Mouse (Mus musculus) myocyte (in vitro differentiated cells): ENCODE data around the gene Blvrb. TPM values are rescaled to one million over a fixed set of nuclear protein-coding genes. Genes with fewer than 3 reads are reported as not detected.
A peak's percentile ranks its signal among the peaks of the same experiment; 100 is the strongest.

Experiments used
- H3K27me3 ChIP-seq: one replicate; pipeline ENCODE4 v1.6.1; 2011; ENCODE audit not compliant: control insufficient read depth, insufficient read depth, insufficient read length
- H3K36me3 ChIP-seq: one replicate; pipeline ENCODE4 v1.6.1; 2011; ENCODE audit not compliant: control insufficient read depth, insufficient read depth
- H3K4me2 ChIP-seq: one replicate; pipeline ENCODE4 v1.6.1; 2011; ENCODE audit warnings: low read depth, control low read depth
- H3K4me3 ChIP-seq: one replicate; pipeline ENCODE4 v1.5.1; 2011; ENCODE audit warnings: mild to moderate bottlenecking, control low read depth, moderate library complexity
- H3K79me2 ChIP-seq: one replicate; pipeline ENCODE4 v1.6.1; 2011; ENCODE audit not compliant: control insufficient read depth, insufficient read depth
- H3ac ChIP-seq: one replicate; pipeline ENCODE4 v1.6.1; 2011; ENCODE audit not compliant: control insufficient read depth, insufficient read length
- CEBPB ChIP-seq: IDR thresholded peaks from 2 replicates; pipeline ENCODE4 v1.6.1; 2011; ENCODE audit warnings: mild to moderate bottlenecking, moderate library complexity; ENCODE audit not compliant: poor library complexity, insufficient read depth, severe bottlenecking
- E2F4 ChIP-seq: IDR thresholded peaks from one replicate; pipeline ENCODE4 v1.6.1; 2011; ENCODE audit warnings: mild to moderate bottlenecking, control low read depth, moderate library complexity; ENCODE audit not compliant: insufficient read depth
- MAX ChIP-seq: IDR thresholded peaks from one replicate; pipeline ENCODE4 v1.6.1; 2011; ENCODE audit warnings: low read depth, mild to moderate bottlenecking, control low read depth
- MYOD1 ChIP-seq, 3 experiments: IDR thresholded peaks; one replicate each; pipeline ENCODE4 v1.6.1; 2011; ENCODE audit warnings: control low read depth in 2 of 3, low read depth in 2 of 3, mild to moderate bottlenecking in 2 of 3, moderate library complexity in 1 of 3; ENCODE audit not compliant: insufficient read length in 2 of 3, control insufficient read depth in 1 of 3
- MYOG ChIP-seq, 3 experiments: IDR thresholded peaks; one replicate each; pipeline ENCODE4 v1.6.1; 2011; ENCODE audit warnings: control low read depth in 2 of 3, low read depth in 2 of 3, mild to moderate bottlenecking in 2 of 3; ENCODE audit not compliant: insufficient read length in 2 of 3, control insufficient read depth in 1 of 3, insufficient read depth in 1 of 3
- POLR2A ChIP-seq: IDR thresholded peaks from one replicate; pipeline ENCODE4 v1.6.1; 2011; ENCODE audit warnings: low read depth, mild to moderate bottlenecking, control low read depth, moderate library complexity; ENCODE audit not compliant: insufficient read length
- POLR2AphosphoS2 ChIP-seq: IDR thresholded peaks from one replicate; pipeline ENCODE4 v1.6.1; 2011; ENCODE audit warnings: low read depth, control low read depth; ENCODE audit not compliant: insufficient read length
- REST ChIP-seq: IDR thresholded peaks from one replicate; pipeline ENCODE4 v1.6.1; 2011; ENCODE audit warnings: mild to moderate bottlenecking, control low read depth, moderate library complexity; ENCODE audit not compliant: insufficient read depth, insufficient read length
- SRF ChIP-seq: IDR thresholded peaks from one replicate; pipeline ENCODE4 v1.6.1; 2011; ENCODE audit warnings: low read depth; ENCODE audit not compliant: control insufficient read depth, insufficient read length
- TCF12 ChIP-seq: IDR thresholded peaks from one replicate; pipeline ENCODE4 v1.6.1; 2011; ENCODE audit warnings: mild to moderate bottlenecking, control low read depth; ENCODE audit not compliant: poor library complexity, insufficient read depth, severe bottlenecking
- TCF3 ChIP-seq: IDR thresholded peaks from one replicate; pipeline ENCODE4 v1.6.1; 2011; ENCODE audit warnings: low read depth, control low read depth; ENCODE audit not compliant: insufficient read length
- USF1 ChIP-seq: IDR thresholded peaks from one replicate; pipeline ENCODE4 v1.6.1; 2011; ENCODE audit warnings: low read depth, mild to moderate bottlenecking, control low read depth, moderate library complexity
- polyA plus RNA-seq: library from polyadenylated mRNA; unstranded; fragments of >200 nt; fragmentation: generic; extraction: Trizol; gene quantifications from one replicate; pipeline ENCODE4 v1.2.1, GENCODE M21; 2012; ENCODE audit warnings: missing spikeins

Gene Blvrb
- 58.4 TPM for polyA plus RNA-seq

DNA sequence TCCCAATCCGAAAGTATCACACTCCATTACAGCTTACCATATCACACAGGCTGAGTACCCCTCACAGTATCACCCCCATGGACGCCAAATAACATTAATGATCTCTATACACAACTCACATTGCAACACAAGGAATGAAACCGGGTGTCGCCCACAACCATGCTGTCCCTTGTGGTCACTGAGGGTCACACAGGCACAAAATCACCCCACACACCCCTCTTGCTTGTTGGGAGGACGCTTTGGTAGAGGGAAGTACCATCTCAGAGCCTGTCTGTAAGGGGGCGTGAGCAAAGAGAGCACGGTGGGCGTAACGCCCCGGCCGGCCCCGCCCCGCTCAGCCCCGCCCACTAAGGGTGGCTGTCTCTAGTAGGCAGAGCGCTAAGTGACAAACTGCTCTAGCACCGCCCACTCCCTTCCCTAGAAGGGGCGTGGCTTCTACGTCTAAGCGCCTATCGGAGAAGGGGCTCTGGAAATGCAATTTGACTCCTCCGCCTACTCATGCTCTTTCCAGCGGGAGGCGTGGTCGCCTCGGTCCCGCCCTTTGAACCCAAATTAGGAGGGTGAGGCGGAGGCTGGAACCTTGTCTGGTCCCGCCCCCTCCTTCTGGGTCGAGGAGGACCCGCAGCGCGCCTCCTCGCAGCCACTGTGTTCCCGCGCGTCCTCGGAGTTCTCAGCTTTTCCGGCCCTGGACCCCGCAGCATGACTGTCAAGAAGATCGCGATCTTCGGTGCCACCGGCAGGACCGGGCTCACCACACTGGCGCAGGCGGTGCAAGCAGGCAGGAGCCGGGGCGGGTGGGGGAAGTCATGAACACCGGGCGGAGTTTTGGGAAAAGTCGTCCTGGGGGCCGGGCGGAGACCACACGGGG, at the start of gene Blvrb, which contains the start of gene Sptbn4:
Gene Blvrb, plus strand, starts transcription at position 560 of the 868 bp plus-strand sequence.
Gene Sptbn4, minus strand, starts transcription at position 268 of the 868 bp plus-strand sequence.
- Histone ChIP-seq H3K36me3 (no peaks in the 10 kb centered on the region), H3K4me2 (peak within 1 kb of the TSS; percentile 91), H3K79me2 (no peaks in the 10 kb centered on the region), H3K27me3 (peaks cover 8% of the 10 kb centered on the region), H3ac (no peak within 1 kb of the TSS), H3K4me3 (peak within 1 kb of the TSS; percentile 28)
- TF ChIP-seq SRF (peak; percentile 90), TCF3 (no peak), REST (no peak), TCF12 (no peak), MYOD1 (IDR thresholded peaks at IDR 0.05; ENCODE audit: control insufficient read depth in 1 of 3, insufficient read length in 2 of 3, low read depth in 2 of 3) (no peak), POLR2AphosphoS2 (peak; percentile 76), POLR2A (peak; percentile 89), E2F4 (no peak), MYOG (IDR thresholded peaks at IDR 0.05; ENCODE audit: control insufficient read depth in 1 of 3, insufficient read depth in 1 of 3, insufficient read length in 2 of 3, low read depth in 2 of 3) (peak in 1 of 3 experiments; percentile 26)

DNA sequence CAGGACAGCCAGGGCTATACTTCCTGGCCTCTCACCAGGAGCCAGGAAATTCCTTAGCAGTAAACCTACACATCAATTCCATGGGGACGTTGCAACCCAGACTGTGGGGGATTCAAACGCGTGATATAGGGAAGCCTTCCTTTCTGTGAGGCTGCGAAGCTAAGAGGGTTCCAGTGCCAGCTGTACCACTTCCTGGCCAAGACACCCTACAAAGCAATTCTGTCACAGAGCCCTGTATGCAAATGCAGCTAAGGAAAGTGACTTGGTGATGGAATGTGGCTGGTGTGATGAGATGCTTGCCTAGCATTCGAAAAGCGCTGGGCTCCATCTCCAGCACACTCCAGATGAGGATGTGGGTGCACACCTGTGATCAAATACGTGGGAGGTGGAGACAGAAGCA, 47.2 kb upstream of the Blvrb start:
- no peak for TF ChIP-seq REST
- TF ChIP-seq CEBPB, result no peak
- TF ChIP-seq MYOG (IDR thresholded peaks at IDR 0.05; ENCODE audit: control insufficient read depth in 1 of 3, insufficient read depth in 1 of 3, insufficient read length in 2 of 3, low read depth in 2 of 3), result no peak
- no peak for TF ChIP-seq USF1
- no peak for TF ChIP-seq SRF
- TF ChIP-seq MYOD1 (IDR thresholded peaks at IDR 0.05; ENCODE audit: control insufficient read depth in 1 of 3, insufficient read length in 2 of 3, low read depth in 2 of 3), result no peak
- TF ChIP-seq E2F4, result no peak
- TF ChIP-seq POLR2AphosphoS2, result no peak
- TF ChIP-seq TCF3, result no peak
- no peak for TF ChIP-seq TCF12
- TF ChIP-seq MAX, result no peak
- H3K4me2 ChIP-seq, result no peak overlapping the region
- no peaks in the 10 kb centered on the region for H3K79me2 ChIP-seq
- H3ac ChIP-seq, result no peak overlapping the region
- peaks cover 34% of the 10 kb centered on the region for H3K27me3 ChIP-seq
- no peak overlapping the region for H3K4me3 ChIP-seq
- H3K36me3 ChIP-seq, result no peaks in the 10 kb centered on the region

DNA sequence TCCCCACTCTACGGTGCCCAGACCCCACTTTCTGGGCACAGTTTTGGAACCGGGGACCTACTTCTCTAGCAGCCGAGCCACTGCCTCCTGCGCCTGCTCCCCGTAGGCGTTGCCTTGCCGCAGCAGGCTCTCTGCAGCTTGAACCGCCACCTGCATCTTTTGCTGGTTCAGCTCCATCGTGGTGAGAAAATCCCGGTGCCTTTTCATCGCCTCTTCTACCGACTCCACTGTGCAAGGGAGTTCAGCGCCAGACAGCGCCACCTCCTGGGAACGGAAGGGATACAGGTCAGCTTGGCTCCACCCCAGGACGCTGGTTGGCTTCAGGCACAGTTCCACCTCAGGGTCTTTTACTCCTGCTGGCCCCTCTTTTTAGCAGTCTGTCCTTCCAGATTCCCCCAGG, 45.1 kb upstream of the Blvrb start:
- Histone ChIP-seq H3K4me3 (no peak overlapping the region), H3K27me3 (peaks cover 14% of the 10 kb centered on the region), H3ac (no peak overlapping the region), H3K79me2 (no peaks in the 10 kb centered on the region), H3K36me3 (no peaks in the 10 kb centered on the region), H3K4me2 (no peak overlapping the region)
- TF ChIP-seq CEBPB (no peak), MYOD1 (IDR thresholded peaks at IDR 0.05; ENCODE audit: control insufficient read depth in 1 of 3, insufficient read length in 2 of 3, low read depth in 2 of 3) (no peak), REST (no peak), POLR2AphosphoS2 (no peak), E2F4 (no peak), MAX (no peak)

DNA sequence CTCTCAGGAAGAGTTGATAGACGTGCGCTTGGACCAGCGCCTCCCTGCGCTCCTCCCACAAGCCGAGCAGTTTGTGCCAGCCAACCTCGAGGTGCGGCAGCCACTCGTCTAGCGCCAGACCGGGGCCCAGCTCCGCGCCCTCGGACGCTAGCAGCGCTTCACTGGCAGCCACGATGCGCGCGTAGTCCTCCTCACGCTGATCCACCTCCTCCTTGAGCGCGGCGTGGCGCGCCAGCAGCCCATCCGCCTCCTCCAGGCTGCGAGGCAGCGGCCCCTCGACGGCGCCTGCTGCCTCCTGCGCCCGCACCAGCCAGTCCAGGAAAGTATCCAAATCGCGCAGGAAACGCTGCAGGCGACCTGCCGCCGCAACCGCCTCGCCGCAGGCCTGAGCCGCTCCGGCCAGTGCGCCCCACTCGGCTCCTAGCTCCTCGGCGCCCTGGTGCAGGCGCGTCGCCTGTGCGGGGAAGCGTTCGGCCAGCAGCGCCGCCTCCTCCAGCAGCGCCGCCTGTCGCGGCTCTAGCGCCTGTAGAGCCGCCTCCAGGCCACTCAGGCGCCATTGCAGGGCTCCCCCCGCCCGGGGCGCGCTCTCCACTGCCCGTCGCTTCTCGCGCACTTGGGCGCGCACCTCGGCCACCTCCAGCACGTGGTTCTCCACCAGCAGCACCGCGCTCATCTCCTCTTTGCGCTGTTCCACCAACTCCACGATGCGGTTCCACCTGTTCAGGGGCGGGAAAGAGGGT, 43.4 kb upstream of the Blvrb start:
- TF ChIP-seq MYOG (IDR thresholded peaks at IDR 0.05; ENCODE audit: control insufficient read depth in 1 of 3, insufficient read depth in 1 of 3, insufficient read length in 2 of 3, low read depth in 2 of 3), result no peak
- TF ChIP-seq MAX, result no peak
- TF ChIP-seq E2F4, result no peak
- TF ChIP-seq POLR2AphosphoS2, result no peak
- no peak for TF ChIP-seq POLR2A
- no peak for TF ChIP-seq REST
- no peak for TF ChIP-seq TCF12
- no peak for TF ChIP-seq USF1
- no peak for TF ChIP-seq CEBPB
- TF ChIP-seq MYOD1 (IDR thresholded peaks at IDR 0.05; ENCODE audit: control insufficient read depth in 1 of 3, insufficient read length in 2 of 3, low read depth in 2 of 3), result no peak
- no peak for TF ChIP-seq SRF
- no peak for TF ChIP-seq TCF3
- H3K4me3 ChIP-seq, result no peak overlapping the region
- no peak overlapping the region for H3ac ChIP-seq
- peaks cover 26% of the 10 kb centered on the region for H3K27me3 ChIP-seq
- H3K4me2 ChIP-seq, result no peak overlapping the region
- no peaks in the 10 kb centered on the region for H3K36me3 ChIP-seq
- H3K79me2 ChIP-seq, result no peaks in the 10 kb centered on the region
